Mouse (Mus musculus): ENCODE data around the gene Col9a2.

DNA sequence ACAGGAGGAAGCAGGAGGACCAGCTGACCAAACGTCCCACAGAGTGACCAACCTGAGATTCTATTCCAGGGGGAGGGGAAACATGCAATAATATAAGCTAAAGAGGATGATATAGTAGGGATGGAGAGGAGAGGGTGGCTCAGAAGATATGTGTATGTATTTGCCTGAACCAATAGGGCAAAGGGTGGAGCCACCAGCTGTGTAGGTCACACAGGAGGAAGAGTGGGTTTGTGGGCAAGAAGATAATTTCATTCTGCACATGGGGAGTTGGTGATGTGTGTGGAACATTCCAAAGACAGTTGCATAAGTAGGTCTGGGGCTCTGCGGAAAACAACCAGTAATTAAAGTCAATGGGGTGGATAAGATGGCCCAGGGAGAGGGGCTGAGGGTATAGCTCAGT, 13.5 kb upstream of the Col9a2 start:
- no peak for TF ChIP-seq CTCF (IDR thresholded peaks at IDR 0.05; ENCODE audit: low read depth)
- TF ChIP-seq EP300 (IDR thresholded peaks at IDR 0.05; ENCODE audit: low read depth): no peak
